ENCODE assay signal across 8 mouse cellular contexts in genomic region chr9:50745806-50746205, GRCm38 (mm10). TPM values are rescaled to one million over a fixed set of nuclear protein-coding genes. Genes with fewer than 3 reads are reported as not detected.
DNase-seq lines count a peak whose midpoint lies in the region; ATAC-seq and TF ChIP-seq lines count a peak whose summit lies in the region.

No protein-coding gene starts in this region.

- H3K9ac ChIP-seq in heart, embryonic 16.5 days (ENCODE audit: low read length), result peak overlapping the region; percentile 81
- H3K9ac ChIP-seq in liver, postnatal 0 days (replicated peaks), result peak overlapping the region; percentile 61
- peak overlapping the region; percentile 68 for H3K9ac ChIP-seq in stomach, embryonic 16.5 days (ENCODE audit: low read length)

- TF ChIP-seq CTCF in liver, postnatal 0 days (IDR thresholded peaks at IDR 0.05; ENCODE audit: low read depth), result no peak

- H3K4me3 ChIP-seq in megakaryocyte, embryonic 14.5 days (replicated peaks), result peak overlapping the region; percentile 82
- peak overlapping the region; percentile 59 for H3K4me3 ChIP-seq in heart, embryonic 16.5 days (ENCODE audit: low read length)
- H3K4me3 ChIP-seq in liver, postnatal 0 days (ENCODE audit: low read depth, low read length), result peak overlapping the region; percentile 46
- peak overlapping the region; percentile 50 for H3K4me3 ChIP-seq in stomach, embryonic 16.5 days (replicated peaks; ENCODE audit: low read length)

- peak overlapping the region; percentile 71 for H3K4me2 ChIP-seq in heart, embryonic 16.5 days (ENCODE audit: low read depth, low read length)
- H3K4me2 ChIP-seq in liver, postnatal 0 days (ENCODE audit: low read depth, low read length), result peak overlapping the region; percentile 53
- peak overlapping the region; percentile 53 for H3K4me2 ChIP-seq in stomach, embryonic 16.5 days (ENCODE audit: low read depth, low read length)

- DNase-seq in liver, postnatal 0 days, result no peak
- DNase-seq in spleen, adult 12 weeks (ENCODE audit: low spot score), result no peak
- no peak for DNase-seq in thymus, postnatal 10 days (ENCODE audit: low spot score in 2 of 2)
- DNase-seq in thymus, postnatal 36 days, result no peak

- peaks cover 5% of the 10 kb centered on the region for H3K27me3 ChIP-seq in megakaryocyte, embryonic 14.5 days (replicated peaks)
- no peaks in the 10 kb centered on the region for H3K27me3 ChIP-seq in heart, embryonic 16.5 days (ENCODE audit: control insufficient read depth, insufficient read depth, low read length)
- no peaks in the 10 kb centered on the region for H3K27me3 ChIP-seq in liver, postnatal 0 days (ENCODE audit: insufficient read depth, low read length)
- H3K27me3 ChIP-seq in stomach, embryonic 16.5 days (ENCODE audit: control insufficient read depth, insufficient read depth, low read length), result no peaks in the 10 kb centered on the region

- peaks cover 22% of the 10 kb centered on the region for H3K4me1 ChIP-seq in megakaryocyte, embryonic 14.5 days
- H3K4me1 ChIP-seq in heart, embryonic 16.5 days (ENCODE audit: control insufficient read depth, insufficient read depth, low read length), result peaks cover 29% of the 10 kb centered on the region
- no peaks in the 10 kb centered on the region for H3K4me1 ChIP-seq in liver, postnatal 0 days (ENCODE audit: insufficient read depth)
- H3K4me1 ChIP-seq in stomach, embryonic 16.5 days (ENCODE audit: control insufficient read depth, insufficient read depth, low read length), result no peaks in the 10 kb centered on the region

- TF ChIP-seq EP300 in liver, postnatal 0 days (IDR thresholded peaks at IDR 0.05; ENCODE audit: low read depth), result no peak

- H3K36me3 ChIP-seq in megakaryocyte, embryonic 14.5 days (replicated peaks; ENCODE audit: low read length), result no peaks in the 10 kb centered on the region
- no peaks in the 10 kb centered on the region for H3K36me3 ChIP-seq in heart, embryonic 16.5 days (ENCODE audit: control insufficient read depth, insufficient read depth)
- no peaks in the 10 kb centered on the region; the same call in 1 of the 2 replicates for H3K36me3 ChIP-seq in liver, postnatal 0 days (replicated peaks; ENCODE audit: insufficient read depth, low read length)
- no peaks in the 10 kb centered on the region for H3K36me3 ChIP-seq in stomach, embryonic 16.5 days (ENCODE audit: control insufficient read depth, insufficient read depth, low read length)

- 25% methylated on average over 7 of the region's 7 CpGs for WGBS in heart, embryonic 16.5 days
- WGBS in liver, postnatal 0 days (ENCODE audit: insufficient replicate concordance), result 26% methylated on average over 7 of the region's 7 CpGs
- WGBS in stomach, embryonic 16.5 days, result 10% methylated on average over 7 of the region's 7 CpGs

- no peak for ATAC-seq in megakaryocyte, adult 5-6 weeks (ENCODE audit: poor library complexity, severe bottlenecking)
- peak; percentile 1; the same call in 1 of the 2 replicates for ATAC-seq in heart, embryonic 16.5 days (replicated peaks; ENCODE audit: extremely low read depth, insufficient read depth, low FRiP score)
- ATAC-seq in liver, postnatal 0 days, result peak; percentile 73
- peak; percentile 69 for ATAC-seq in stomach, embryonic 16.5 days (ENCODE audit: insufficient read depth, low FRiP score)

- no peaks in the 10 kb centered on the region for H3K9me3 ChIP-seq in megakaryocyte, embryonic 14.5 days
- H3K9me3 ChIP-seq in heart, embryonic 16.5 days (replicated peaks; ENCODE audit: control insufficient read depth, low read length), result no peaks in the 10 kb centered on the region
- no peaks in the 10 kb centered on the region for H3K9me3 ChIP-seq in liver, postnatal 0 days (ENCODE audit: low read length)
- H3K9me3 ChIP-seq in stomach, embryonic 16.5 days (replicated peaks; ENCODE audit: control insufficient read depth, low read length), result no peaks in the 10 kb centered on the region

- peak overlapping the region; percentile 86 for H3K27ac ChIP-seq in heart, embryonic 16.5 days (ENCODE audit: low read length)
- H3K27ac ChIP-seq in liver, postnatal 0 days (ENCODE audit: low read depth), result peak overlapping the region; percentile 85
- peak overlapping the region; percentile 84 for H3K27ac ChIP-seq in stomach, embryonic 16.5 days (ENCODE audit: low read length)

RNA-seq across cellular contexts. Expression of gene 2310030G06Rik, which starts 0.5 kb away (rescaled TPM):
- 1.5 TPM in 1 of 2 replicates, not detected in the other for polyA plus RNA-seq in megakaryocyte, embryonic 14.5 days (2012; ENCODE audit: insufficient read depth, low replicate concordance)
- not detected in 2 replicates for total RNA-seq in megakaryocyte, adult 5-6 weeks (2015)
- total RNA-seq in megakaryocyte, adult 5-6 weeks (2017), result not detected in 2 replicates
- 7.9 and 9.8 TPM in 2 replicates for polyA plus RNA-seq in heart, embryonic 16.5 days (2015; fragmentation: Nextera tagmentation; extraction: Ambion mirVana)
- 11.6 and 13.9 TPM in 2 replicates for polyA plus RNA-seq in liver, postnatal 0 days (2015; fragmentation: Nextera tagmentation; extraction: Ambion mirVana)
- 13.6 and 14.2 TPM in 2 replicates for polyA plus RNA-seq in stomach, embryonic 16.5 days (2015; fragmentation: Nextera tagmentation; extraction: Ambion mirVana)

RNA-seq across cellular contexts. Expression of gene Cryab, which starts 5.3 kb away (rescaled TPM):
- polyA plus RNA-seq in megakaryocyte, embryonic 14.5 days (2012; ENCODE audit: insufficient read depth, low replicate concordance), result not detected in 2 replicates
- 1.8 and 3.9 TPM in 2 replicates for total RNA-seq in megakaryocyte, adult 5-6 weeks (2015)
- 0.62 and 3.1 TPM in 2 replicates for total RNA-seq in megakaryocyte, adult 5-6 weeks (2017)
- polyA plus RNA-seq in heart, embryonic 16.5 days (2015; fragmentation: Nextera tagmentation; extraction: Ambion mirVana), result 1,241 and 1,315 TPM in 2 replicates
- 9.1 and 14.2 TPM in 2 replicates for polyA plus RNA-seq in liver, postnatal 0 days (2015; fragmentation: Nextera tagmentation; extraction: Ambion mirVana)
- 104 and 143 TPM in 2 replicates for polyA plus RNA-seq in stomach, embryonic 16.5 days (2015; fragmentation: Nextera tagmentation; extraction: Ambion mirVana)

RNA-seq across cellular contexts. Expression of gene Hspb2, which starts 6.3 kb away (rescaled TPM):
- not detected in 2 replicates for polyA plus RNA-seq in megakaryocyte, embryonic 14.5 days (2012; ENCODE audit: insufficient read depth, low replicate concordance)
- not detected in 2 replicates for total RNA-seq in megakaryocyte, adult 5-6 weeks (2015)
- total RNA-seq in megakaryocyte, adult 5-6 weeks (2017), result not detected in 2 replicates
- polyA plus RNA-seq in heart, embryonic 16.5 days (2015; fragmentation: Nextera tagmentation; extraction: Ambion mirVana), result 242 and 286 TPM in 2 replicates
- polyA plus RNA-seq in liver, postnatal 0 days (2015; fragmentation: Nextera tagmentation; extraction: Ambion mirVana), result 0.86 and 1.2 TPM in 2 replicates
- 9.0 and 27.1 TPM in 2 replicates for polyA plus RNA-seq in stomach, embryonic 16.5 days (2015; fragmentation: Nextera tagmentation; extraction: Ambion mirVana)

RNA-seq across cellular contexts. Expression of gene Dixdc1, which starts 6.5 kb away (rescaled TPM):
- polyA plus RNA-seq in megakaryocyte, embryonic 14.5 days (2012; ENCODE audit: insufficient read depth, low replicate concordance), result not detected in 2 replicates
- total RNA-seq in megakaryocyte, adult 5-6 weeks (2015), result not detected in 2 replicates
- not detected in 2 replicates for total RNA-seq in megakaryocyte, adult 5-6 weeks (2017)
- polyA plus RNA-seq in heart, embryonic 16.5 days (2015; fragmentation: Nextera tagmentation; extraction: Ambion mirVana), result 8.6 and 10.3 TPM in 2 replicates
- 3.6 and 3.7 TPM in 2 replicates for polyA plus RNA-seq in liver, postnatal 0 days (2015; fragmentation: Nextera tagmentation; extraction: Ambion mirVana)
- 8.7 and 9.7 TPM in 2 replicates for polyA plus RNA-seq in stomach, embryonic 16.5 days (2015; fragmentation: Nextera tagmentation; extraction: Ambion mirVana)

RNA-seq across cellular contexts. Expression of gene Fdxacb1, which starts 22.2 kb away (rescaled TPM):
- polyA plus RNA-seq in megakaryocyte, embryonic 14.5 days (2012; ENCODE audit: insufficient read depth, low replicate concordance), result 0.38 TPM in 1 of 2 replicates, not detected in the other
- 5.8 and 6.4 TPM in 2 replicates for total RNA-seq in megakaryocyte, adult 5-6 weeks (2015)
- total RNA-seq in megakaryocyte, adult 5-6 weeks (2017), result 4.7 and 4.8 TPM in 2 replicates
- polyA plus RNA-seq in heart, embryonic 16.5 days (2015; fragmentation: Nextera tagmentation; extraction: Ambion mirVana), result 10.7 and 11.0 TPM in 2 replicates
- 4.9 and 6.6 TPM in 2 replicates for polyA plus RNA-seq in liver, postnatal 0 days (2015; fragmentation: Nextera tagmentation; extraction: Ambion mirVana)
- 11.1 and 11.7 TPM in 2 replicates for polyA plus RNA-seq in stomach, embryonic 16.5 days (2015; fragmentation: Nextera tagmentation; extraction: Ambion mirVana)
